Mouse (Mus musculus) layer of hippocampus, postnatal 14 days (tissue): ENCODE results near the gene Tdrd9. TPM values are rescaled to one million over a fixed set of nuclear protein-coding genes. Genes with fewer than 3 reads are reported as not detected.
A peak's percentile ranks its signal among the peaks of the same experiment; 100 is the strongest.
"Not testable (repeated sequence)": the region's sequence is repeated elsewhere in the genome, so short reads cannot be mapped to it uniquely, and the experiment has no call there.

Experiments
- DNase-seq, 2 experiments: peaks; one replicate each; pipeline ENCODE4 v3.0.0; 2021 to 2022; ENCODE audit warnings: low spot score in 2 of 2, mixed read lengths in 1 of 2
- long read RNA-seq, 2 experiments: library from polyadenylated mRNA; stranded (forward); transcript quantifications; one replicate each; pipeline ENCODE4 v2.0.0; 2021
- total RNA-seq, 2 experiments: library from RNA; stranded (reverse); gene quantifications; 2 replicates each; pipeline ENCODE4 v1.2.3; 2021

Tdrd9 gene
- total RNA-seq, result under 1 TPM; 0.12 to 0.16 TPM
- long read RNA-seq, experiment 1, result 0 reads
- long read RNA-seq, experiment 2, result 0 reads

- no peak for DNase-seq
These were observed at the start of gene Tdrd9 for GRCm38 (mm10) chr12:111971231-111971686. Gene Tdrd9 (plus strand): TSS chr12:111971559.

GRCm38 (mm10) chr12:111923117-111923516, 48.2 kb upstream of the Tdrd9 start:
- DNase-seq, result no peak

GRCm38 (mm10) chr12:111927338-111927737, 44.0 kb upstream of the Tdrd9 start:
- DNase-seq, result peak in 1 of 2 experiments; percentile 57

GRCm38 (mm10) chr12:111928411-111928966, 42.9 kb upstream of the Tdrd9 start:
- DNase-seq, result no peak

GRCm38 (mm10) chr12:111931411-111932025, 39.8 kb upstream of the Tdrd9 start:
- no peak for DNase-seq

GRCm38 (mm10) chr12:111932513-111932912, 38.8 kb upstream of the Tdrd9 start:
- no peak for DNase-seq

GRCm38 (mm10) chr12:111933032-111933704, 38.2 kb upstream of the Tdrd9 start:
- DNase-seq, result no peak

- DNase-seq, result no peak
These were observed 37.4 kb upstream of the Tdrd9 start for GRCm38 (mm10) chr12:111933971-111934370.

- DNase-seq, result no peak
These were observed 34.4 kb upstream of the Tdrd9 start for GRCm38 (mm10) chr12:111936706-111937550.

- DNase-seq, result no peak
These were observed 32.7 kb upstream of the Tdrd9 start for GRCm38 (mm10) chr12:111938623-111939177.

GRCm38 (mm10) chr12:111943421-111944064, 27.8 kb upstream of the Tdrd9 start:
- no peak for DNase-seq

GRCm38 (mm10) chr12:111944065-111944987, 27.0 kb upstream of the Tdrd9 start:
- not testable (repeated sequence) for DNase-seq

GRCm38 (mm10) chr12:111945115-111945514, 26.2 kb upstream of the Tdrd9 start:
- no peak for DNase-seq

GRCm38 (mm10) chr12:111945765-111946655, 25.3 kb upstream of the Tdrd9 start:
- DNase-seq, result not testable (repeated sequence)

- peak in 1 of 2 experiments; percentile 59 for DNase-seq
These were observed 24.6 kb upstream of the Tdrd9 start for GRCm38 (mm10) chr12:111946716-111947115.

GRCm38 (mm10) chr12:111950486-111950885, 20.9 kb upstream of the Tdrd9 start:
- DNase-seq, result no peak

GRCm38 (mm10) chr12:111951701-111952100, 19.7 kb upstream of the Tdrd9 start:
- no peak for DNase-seq

GRCm38 (mm10) chr12:111956173-111956572, 15.2 kb upstream of the Tdrd9 start:
- no peak for DNase-seq
